Mouse (Mus musculus) liver, embryonic 14 days (tissue): ENCODE results near the gene Yap1. TPM values are rescaled to one million over a fixed set of nuclear protein-coding genes. Genes with fewer than 3 reads are reported as not detected.

Experiments
- polyA plus RNA-seq: library from polyadenylated mRNA; depleted of rRNA; stranded (reverse); fragments of >200 nt; gene quantifications from 2 replicates; pipeline ENCODE4 v1.2.3, GENCODE M21; 2012; rRNA removed

Gene Yap1
- 4.1 and 4.6 TPM in 2 replicates for polyA plus RNA-seq

DNA sequence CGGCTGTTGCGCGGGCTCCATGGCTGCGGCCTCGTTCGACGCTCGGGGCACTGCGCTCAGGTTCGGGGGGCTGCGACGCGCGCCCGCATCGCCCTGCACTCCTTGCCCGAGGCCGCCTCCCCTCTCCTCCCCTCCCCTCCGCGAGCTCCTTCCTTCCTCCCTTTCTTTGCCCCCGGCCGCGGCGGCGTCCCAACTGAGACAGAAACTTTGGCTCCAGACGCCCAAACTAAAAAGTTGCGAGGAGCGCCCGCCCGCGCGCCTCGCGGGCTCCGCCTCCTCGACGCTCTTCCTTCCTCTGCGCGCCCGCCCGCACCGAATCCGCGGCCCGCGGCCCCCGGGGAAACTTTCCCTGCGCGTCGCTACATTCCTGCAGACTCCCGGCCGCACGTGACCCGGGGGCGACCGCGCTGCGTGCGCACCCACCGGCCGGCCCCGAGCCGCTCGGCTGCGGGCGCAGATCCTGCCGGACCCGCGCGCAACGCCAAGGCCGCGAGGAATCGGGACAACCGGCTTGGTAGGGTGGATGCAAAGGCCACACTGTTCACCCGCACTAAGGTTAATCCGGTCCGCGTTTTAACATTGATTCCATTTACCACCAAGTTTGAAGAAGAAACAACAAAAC lies at the start of gene Yap1:
Yap1 (minus strand) TSS at position 227 of the 622 bp plus-strand sequence.

DNA sequence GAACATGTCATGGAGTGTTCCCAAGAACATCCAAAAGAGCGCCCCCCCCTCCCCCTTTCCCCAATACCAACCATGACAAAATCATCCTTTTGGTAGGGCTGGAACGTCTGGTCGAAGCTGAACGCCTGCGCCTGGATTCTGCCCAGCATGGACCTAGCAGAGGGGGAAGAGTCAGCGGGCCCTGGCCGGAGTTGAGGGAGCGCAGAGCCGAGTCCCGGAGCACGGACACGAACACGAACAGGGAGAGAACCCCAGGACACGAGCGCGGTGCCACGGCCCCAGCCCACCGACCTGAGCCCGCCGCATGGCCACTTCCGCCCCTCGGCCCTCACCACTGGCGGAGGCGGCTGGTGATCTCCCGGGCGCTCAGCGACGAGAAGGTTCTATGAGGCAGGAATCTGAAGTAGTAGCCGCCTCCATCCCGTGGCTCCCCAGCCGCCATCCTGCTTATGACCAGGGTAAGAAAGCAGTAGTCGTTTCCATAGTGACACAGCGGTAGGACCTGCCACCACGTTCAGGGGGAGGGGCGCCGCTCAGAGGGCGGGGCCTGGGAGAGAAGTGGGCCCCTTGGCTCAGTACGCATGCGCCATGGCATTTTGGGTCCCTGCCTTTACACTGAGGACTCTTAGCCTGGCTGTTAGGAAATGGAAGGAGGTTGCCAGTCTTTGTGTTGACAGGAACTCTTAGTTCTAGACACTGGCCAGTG lies 38.1 kb upstream of the Yap1 start, which contains the start of gene Cfap300:
Cfap300 (minus strand) TSS at position 486 of the 706 bp plus-strand sequence.

Other genes with a start within 250 kb of the Yap1 start
- gene Tmem123, start 240.6 kb downstream of the Yap1 start, polyA plus RNA-seq, result 23.5 and 26.9 TPM in 2 replicates
- 9.6 and 11.1 TPM in 2 replicates for gene Birc2, start 167.5 kb downstream of the Yap1 start, polyA plus RNA-seq
- 5.0 and 5.8 TPM in 2 replicates for gene Birc3, start 131.4 kb downstream of the Yap1 start, polyA plus RNA-seq
- gene Cfap300, start 38.2 kb upstream of the Yap1 start, polyA plus RNA-seq, result 0.50 and 0.63 TPM in 2 replicates
- gene Cep126, start 129.7 kb upstream of the Yap1 start, polyA plus RNA-seq, result 0.33 and 0.36 TPM in 2 replicates